Mouse (Mus musculus) naive thymus-derived CD4-positive, alpha-beta T cell, adult 5 months (primary cell): ENCODE results near the gene Pde12. TPM values are rescaled to one million over a fixed set of nuclear protein-coding genes. Genes with fewer than 3 reads are reported as not detected.

Experiments used
- polyA plus RNA-seq: library from polyadenylated mRNA; unstranded; fragments of 100-300 nt; shearing (Covaris generic); gene quantifications from one replicate; pipeline ENCODE4 v1.2.1, GENCODE M21; 2017

The Pde12 gene
- polyA plus RNA-seq = 12.8 TPM

GRCm38 (mm10) chr14:26669292-26670073 is at the start of gene Pde12:
Pde12 (minus strand) TSS chr14:26669883.

GRCm38 (mm10) chr14:26692974-26693373 is 23.3 kb upstream of the Pde12 start, which contains the start of gene Dnah12:
Dnah12 (plus strand) TSS chr14:26693274.

GRCm38 (mm10) chr14:26637851-26638707 is 31.6 kb downstream of the Pde12 start, which contains the start of gene Arf4:
Arf4 (plus strand) TSS chr14:26638074.

Other genes with a start within 250 kb of the Pde12 start
- gene Slmap, start 135.0 kb downstream of the Pde12 start, polyA plus RNA-seq = 46.5 TPM
- 19.2 TPM for gene Dennd6a, start 96.0 kb downstream of the Pde12 start, polyA plus RNA-seq
- 329 TPM for gene Arf4, start 31.8 kb downstream of the Pde12 start, polyA plus RNA-seq
- 0.07 TPM for gene Dnah12, start 23.4 kb upstream of the Pde12 start, polyA plus RNA-seq
- not detected for gene Asb14, start 224.7 kb upstream of the Pde12 start, polyA plus RNA-seq